Mouse (Mus musculus) lung, postnatal 0 days (tissue): ENCODE results near the gene Podxl. TPM values are rescaled to one million over a fixed set of nuclear protein-coding genes. Genes with fewer than 3 reads are reported as not detected.

Experiments
- ATAC-seq: fragments of 200-750 bp; cut with Nextera tagmentation; 2 replicates; pipeline ENCODE4 v1.8.0; 2017; ENCODE audit warnings: moderate library complexity
- DNase-seq: peaks from one replicate; pipeline ENCODE4 v3.0.0-alpha.2; 2016; ENCODE audit warnings: low spot score
- H3K27ac ChIP-seq: fragments of 300-500 bp; sonication (generic); 2 replicates; pipeline ENCODE4 v1.5.1; 2014; ENCODE audit warnings: antibody characterized with exemption, mild to moderate bottlenecking, low read length, mixed read lengths
- H3K27me3 ChIP-seq: fragments of 300-500 bp; sonication (generic); replicated peaks from 2 replicates; pipeline ENCODE4 v1.6.1; 2014; ENCODE audit warnings: low read length, mixed read lengths; ENCODE audit not compliant: insufficient read depth
- H3K36me3 ChIP-seq: fragments of 300-500 bp; sonication (generic); 2 replicates; pipeline ENCODE4 v1.6.1; 2014; ENCODE audit warnings: low read length, mixed read lengths; ENCODE audit not compliant: insufficient read depth
- H3K4me1 ChIP-seq: fragments of 300-500 bp; sonication (generic); 2 replicates; pipeline ENCODE4 v1.6.1; 2014; ENCODE audit warnings: antibody characterized with exemption, low read depth, low read length, mixed read lengths; ENCODE audit not compliant: insufficient read depth
- H3K4me2 ChIP-seq: fragments of 300-500 bp; sonication (generic); replicated peaks from 2 replicates; pipeline ENCODE4 v1.6.1; 2014; ENCODE audit warnings: low read depth, mild to moderate bottlenecking, low read length, moderate library complexity, mixed read lengths
- H3K4me3 ChIP-seq: fragments of 300-500 bp; sonication (generic); 2 replicates; pipeline ENCODE4 v1.5.1; 2014; ENCODE audit warnings: low read depth, low read length
- H3K9ac ChIP-seq: fragments of 300-500 bp; sonication (generic); replicated peaks from 2 replicates; pipeline ENCODE4 v1.6.1; 2014; ENCODE audit warnings: low read depth, mild to moderate bottlenecking
- H3K9me3 ChIP-seq: fragments of 300-500 bp; sonication (generic); 2 replicates; pipeline ENCODE4 v1.6.1; 2016; ENCODE audit warnings: low read length, mixed read lengths
- CTCF ChIP-seq: IDR thresholded peaks from 2 replicates; pipeline ENCODE4 v1.5.1; 2016; ENCODE audit warnings: antibody characterized with exemption, mild to moderate bottlenecking
- EP300 ChIP-seq: IDR thresholded peaks from 2 replicates; pipeline ENCODE4 v1.6.1; 2016; ENCODE audit warnings: antibody characterized with exemption, mild to moderate bottlenecking, control low read depth
- WGBS: fragments of 180-500 bp; shearing (Covaris S2); extraction: QIAGEN DNeasy Blood & Tissue Kit; methylation state at CpG from one replicate; pipeline ENCODE4 v1.1.7; 2014; 5-methylcytosine and 5-hydroxymethylcytosine counted together
- polyA plus RNA-seq: library from polyadenylated mRNA; unstranded; fragments of >200 nt; fragmentation: Nextera tagmentation; extraction: Ambion mirVana; gene quantifications from 2 replicates; pipeline ENCODE4 v1.2.1, GENCODE M21; 2015

Podxl gene
- polyA plus RNA-seq, 1 experiment from 2014 or later: 56.8 TPM

GRCm38 (mm10) chr6:31601131-31601530 lies 37.4 kb upstream of the Podxl start:
- H3K4me2 ChIP-seq: no peak overlapping the region
- peak; percentile 46 for ATAC-seq
- no peak overlapping the region for H3K9ac ChIP-seq
- peak; percentile 58 for DNase-seq
- no peaks in the 10 kb centered on the region for H3K36me3 ChIP-seq
- H3K4me3 ChIP-seq: no peak overlapping the region
- TF ChIP-seq EP300 (0 out of 2 replicates have a peak, but pooled peaks have one; percentile 27), CTCF (no peak)
- H3K4me1 ChIP-seq: peaks cover 5% of the 10 kb centered on the region; the same call in 1 of the 2 replicates
- H3K27ac ChIP-seq: no peak overlapping the region
- H3K9me3 ChIP-seq: no peaks in the 10 kb centered on the region
- WGBS: 25% methylated on average over 3 of the region's 3 CpGs
- H3K27me3 ChIP-seq: no peaks in the 10 kb centered on the region

GRCm38 (mm10) chr6:31599863-31600262 lies 36.1 kb upstream of the Podxl start:
- ATAC-seq: peak; percentile 50

GRCm38 (mm10) chr6:31598349-31598911 lies 34.6 kb upstream of the Podxl start:
- H3K4me3 ChIP-seq: no peak overlapping the region
- no peak overlapping the region for H3K27ac ChIP-seq
- H3K4me1 ChIP-seq: peaks cover 5% of the 10 kb centered on the region; the same call in 1 of the 2 replicates
- no peaks in the 10 kb centered on the region for H3K27me3 ChIP-seq
- WGBS: 62% methylated on average over 6 of the region's 6 CpGs
- H3K36me3 ChIP-seq: no peaks in the 10 kb centered on the region
- no peak for ATAC-seq
- H3K9ac ChIP-seq: no peak overlapping the region
- H3K9me3 ChIP-seq: no peaks in the 10 kb centered on the region
- TF ChIP-seq CTCF (no peak), EP300 (no peak)
- DNase-seq: no peak
- no peak overlapping the region for H3K4me2 ChIP-seq

More at GRCm38 (mm10) chr6:31599863-31600262, 36.1 kb upstream of the Podxl start:
- H3K27me3 ChIP-seq: no peaks in the 10 kb centered on the region
- no peak overlapping the region for H3K4me2 ChIP-seq
- peak; percentile 37 for DNase-seq
- H3K27ac ChIP-seq: peak overlapping the region; percentile 57
- TF ChIP-seq EP300 (0 out of 2 replicates have a peak, but pooled peaks have one; percentile 35), CTCF (no peak)
- WGBS: 48% methylated on average over 3 of the region's 3 CpGs
- no peak overlapping the region for H3K9ac ChIP-seq
- no peaks in the 10 kb centered on the region for H3K9me3 ChIP-seq
- H3K4me3 ChIP-seq: no peak overlapping the region
- peaks cover 5% of the 10 kb centered on the region; the same call in 1 of the 2 replicates for H3K4me1 ChIP-seq
- no peaks in the 10 kb centered on the region for H3K36me3 ChIP-seq

GRCm38 (mm10) chr6:31597136-31597460 lies 33.3 kb upstream of the Podxl start:
- peak overlapping the region; percentile 60 for H3K27ac ChIP-seq
- TF ChIP-seq EP300: no peak
- no peak for TF ChIP-seq CTCF
- no peaks in the 10 kb centered on the region for H3K36me3 ChIP-seq
- no peak for ATAC-seq
- no peaks in the 10 kb centered on the region for H3K27me3 ChIP-seq
- no peak for DNase-seq
- no peak overlapping the region for H3K4me2 ChIP-seq
- H3K9me3 ChIP-seq: no peaks in the 10 kb centered on the region
- peaks cover 12% of the 10 kb centered on the region; the same call in 1 of the 2 replicates for H3K4me1 ChIP-seq
- no peak overlapping the region for H3K9ac ChIP-seq
- no peak overlapping the region for H3K4me3 ChIP-seq
- 18% methylated on average over 4 of the region's 4 CpGs for WGBS

DNA sequence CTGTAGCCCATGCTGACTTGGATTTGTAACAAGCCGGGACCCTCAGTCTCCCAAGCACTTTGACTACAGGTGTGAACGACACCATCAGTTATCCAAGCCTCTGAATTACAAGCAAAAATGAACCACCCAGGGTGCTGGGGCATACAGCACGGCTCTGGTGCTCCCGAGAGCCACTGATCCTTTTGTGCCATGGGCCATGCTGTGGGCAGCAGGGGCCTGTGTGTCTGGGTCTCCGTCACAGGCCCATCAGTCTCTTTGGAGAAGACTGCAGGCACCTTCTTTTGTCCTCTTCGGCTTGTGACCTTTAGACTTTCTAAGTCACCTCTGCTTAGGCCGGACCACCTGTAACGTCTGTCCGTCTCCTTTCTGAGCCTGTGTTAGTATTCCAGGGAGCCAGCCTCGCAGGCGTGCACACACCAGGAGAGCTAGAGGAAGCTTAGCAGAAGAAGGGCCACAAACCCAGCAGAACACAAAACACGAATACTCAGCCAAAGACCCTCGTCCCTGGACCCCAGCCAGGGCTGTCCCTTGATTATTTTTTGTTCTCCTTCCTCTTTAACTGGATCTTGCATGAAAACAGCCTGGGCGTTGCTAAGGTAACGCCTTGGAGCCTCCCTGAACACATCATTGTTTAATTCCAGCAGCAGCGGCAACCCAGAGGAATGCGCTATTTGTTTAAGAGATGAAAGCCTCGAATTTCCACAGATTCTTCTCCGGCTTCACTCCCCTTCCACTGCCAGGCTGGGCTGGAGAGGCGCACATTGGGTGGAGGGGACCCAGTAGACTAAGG lies 32.8 kb upstream of the Podxl start:
- H3K36me3 ChIP-seq: no peaks in the 10 kb centered on the region
- H3K4me1 ChIP-seq: peaks cover 10% of the 10 kb centered on the region; the same call in 1 of the 2 replicates
- no peaks in the 10 kb centered on the region for H3K9me3 ChIP-seq
- H3K4me2 ChIP-seq: no peak overlapping the region
- no peak overlapping the region for H3K4me3 ChIP-seq
- ATAC-seq (peak; percentile 67), DNase-seq (peak; percentile 87)
- H3K9ac ChIP-seq: no peak overlapping the region
- no peak for TF ChIP-seq CTCF
- TF ChIP-seq EP300: peak; percentile 67
- H3K27ac ChIP-seq: peak overlapping the region; percentile 65
- 21% methylated on average over 20 of the region's 20 CpGs for WGBS
- H3K27me3 ChIP-seq: no peaks in the 10 kb centered on the region

DNA sequence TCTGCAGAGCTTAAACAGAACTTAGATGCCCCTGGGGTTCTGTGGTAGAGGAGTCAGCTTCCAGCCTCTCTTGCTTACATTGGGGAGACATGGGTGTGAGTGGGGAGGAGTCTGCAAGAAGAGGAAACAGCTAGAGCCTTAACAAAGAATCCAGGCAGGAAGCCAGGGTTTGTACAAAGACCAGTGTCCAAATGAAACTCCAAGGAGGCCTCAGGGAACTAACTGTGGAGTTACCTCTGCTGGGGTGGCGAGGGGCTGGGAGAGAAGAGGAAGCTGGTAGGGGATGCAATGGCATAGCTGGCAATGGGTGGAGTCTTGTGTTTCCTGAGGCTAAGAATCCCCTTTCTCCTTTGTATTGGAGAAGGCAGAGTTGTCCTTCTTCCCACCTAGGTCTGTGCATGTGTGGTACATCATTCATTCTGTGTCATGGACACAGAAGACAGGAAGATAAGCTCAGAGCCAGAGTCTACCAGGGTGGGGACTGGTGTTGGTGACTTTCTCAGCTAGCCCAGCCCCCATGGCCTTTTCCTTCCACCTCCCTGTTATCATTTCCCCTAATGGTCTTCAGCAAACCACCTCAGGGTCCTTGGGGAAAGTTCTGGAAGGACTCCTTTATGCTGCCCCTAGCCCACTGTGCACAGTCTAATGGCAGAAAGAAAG lies 28.9 kb upstream of the Podxl start:
- Histone ChIP-seq H3K27me3 (no peaks in the 10 kb centered on the region), H3K9me3 (no peaks in the 10 kb centered on the region), H3K27ac (peak overlapping the region; percentile 90), H3K4me2 (no peak overlapping the region), H3K36me3 (no peaks in the 10 kb centered on the region), H3K9ac (no peak overlapping the region), H3K4me1 (peaks cover 7% of the 10 kb centered on the region; the same call in 1 of the 2 replicates), H3K4me3 (no peak overlapping the region)
- TF ChIP-seq CTCF (no peak), EP300 (peak; percentile 78)
- ATAC-seq (peak; percentile 79), DNase-seq (peak; percentile 78)
- WGBS: 29% methylated on average over 1 of the region's 1 CpGs
